Comparison of ENCODE assay signal across 12 mouse cellular contexts in genomic region chr2:119507108-119507507, GRCm38 (mm10). TPM values are rescaled to one million over a fixed set of nuclear protein-coding genes. Genes with fewer than 3 reads are reported as not detected.
DNase-seq lines count a peak whose midpoint lies in the region; ATAC-seq lines count a peak whose summit lies in the region.
"Had no signal": no experiment of that assay in that cellular context is flagged by ENCODE, and none has a peak within 500 bp of the region (broad histone marks: within the 10 kb centered on the region; RNA-seq: fewer than 3 reads in every experiment).

No protein-coding gene starts in this region.

- no peak for ATAC-seq in liver, embryonic 12.5 days
- ATAC-seq: intestine, embryonic 16.5 days had no signal

- H3K9me3 ChIP-seq in liver, embryonic 12.5 days (replicated peaks) = no peaks in the 10 kb centered on the region
- H3K9me3 ChIP-seq in forebrain, embryonic 10.5 days = no peaks in the 10 kb centered on the region
- H3K9me3 ChIP-seq: heart, embryonic 12.5 days; liver, embryonic 13.5 days had no signal

- no peak overlapping the region for H3K4me3 ChIP-seq in liver, embryonic 12.5 days
- H3K4me3 ChIP-seq in forebrain, embryonic 10.5 days = no peak overlapping the region
- H3K4me3 ChIP-seq: heart, embryonic 12.5 days; liver, embryonic 13.5 days had no signal

- no peaks in the 10 kb centered on the region for H3K27me3 ChIP-seq in liver, embryonic 12.5 days (replicated peaks)
- H3K27me3 ChIP-seq in forebrain, embryonic 10.5 days (ENCODE audit: poor library complexity, severe bottlenecking) = no peaks in the 10 kb centered on the region
- H3K27me3 ChIP-seq: heart, embryonic 12.5 days; liver, embryonic 13.5 days had no signal

- no peaks in the 10 kb centered on the region for H3K4me1 ChIP-seq in liver, embryonic 12.5 days
- H3K4me1 ChIP-seq in forebrain, embryonic 10.5 days = no peaks in the 10 kb centered on the region
- H3K4me1 ChIP-seq: heart, embryonic 12.5 days; liver, embryonic 13.5 days had no signal

- H3K9ac ChIP-seq in liver, embryonic 12.5 days = no peak overlapping the region
- H3K9ac ChIP-seq: heart, embryonic 12.5 days; liver, embryonic 13.5 days had no signal

- H3K27ac ChIP-seq in liver, embryonic 12.5 days = no peak overlapping the region
- H3K27ac ChIP-seq in forebrain, embryonic 10.5 days = no peak overlapping the region
- H3K27ac ChIP-seq: liver, embryonic 13.5 days had no signal

- no peaks in the 10 kb centered on the region for H3K36me3 ChIP-seq in liver, embryonic 12.5 days
- no peaks in the 10 kb centered on the region for H3K36me3 ChIP-seq in forebrain, embryonic 10.5 days (replicated peaks)
- H3K36me3 ChIP-seq: heart, embryonic 12.5 days; liver, embryonic 13.5 days had no signal

- DNase-seq in adrenal gland, postnatal 14 days = peak; percentile 24
- no peak for DNase-seq in adrenal gland, adult 18-20 months (ENCODE audit: low spot score in 2 of 2)
- DNase-seq in liver = peak; percentile 17
- peak; percentile 53 for DNase-seq in NIH3T3 (ENCODE audit: low read depth)
- DNase-seq in kidney, postnatal 36 days = peak; percentile 14 to 65
- no peak for DNase-seq in forebrain, embryonic 10.5 days (ENCODE audit: extremely low spot score, low spot score)
- no peak for DNase-seq in left cerebral cortex, postnatal 14 days (ENCODE audit: low spot score in 2 of 2)
- DNase-seq: liver, embryonic 13.5 days; midbrain, embryonic 14.5 days had no signal

- no peak overlapping the region for H3K4me2 ChIP-seq in liver, embryonic 12.5 days
- H3K4me2 ChIP-seq: heart, embryonic 12.5 days; liver, embryonic 13.5 days had no signal

- intact Hi-C loops in left cerebral cortex, postnatal 14 days (cut with DNase I) = no loop called here

RNA-seq across cellular contexts. Expression of gene Ino80, which starts 29.6 kb away (rescaled TPM):
- total RNA-seq in adrenal gland, postnatal 14 days (2021) = 18.6 and 18.9 TPM in 2 replicates
- total RNA-seq in adrenal gland, adult 18-20 months (2021) = 10 to 100 TPM; 20.0 to 22.6 TPM
- polyA plus RNA-seq in liver, embryonic 12.5 days (2016; fragmentation: Nextera tagmentation; extraction: Ambion mirVana) = 2.5 and 2.9 TPM in 2 replicates
- polyA plus RNA-seq in forebrain, embryonic 10.5 days (2016; fragmentation: Nextera tagmentation; extraction: Ambion mirVana) = 4.1 and 4.6 TPM in 2 replicates
- 10 to 100 TPM; 17.9 to 19.5 TPM for total RNA-seq in left cerebral cortex, postnatal 14 days (2021)

RNA-seq across cellular contexts. Expression of gene Exd1, which starts 40.3 kb away (rescaled TPM):
- 0.98 and 1.4 TPM in 2 replicates for total RNA-seq in adrenal gland, postnatal 14 days (2021)
- 1 to 10 TPM; 2.5 to 2.6 TPM for total RNA-seq in adrenal gland, adult 18-20 months (2021)
- 0.07 and 0.17 TPM in 2 replicates for polyA plus RNA-seq in liver, embryonic 12.5 days (2016; fragmentation: Nextera tagmentation; extraction: Ambion mirVana)
- 0.73 and 0.82 TPM in 2 replicates for polyA plus RNA-seq in forebrain, embryonic 10.5 days (2016; fragmentation: Nextera tagmentation; extraction: Ambion mirVana)
- 1 to 10 TPM in 1 of 2 experiments, under 1 TPM in 1; 0.95 to 1.3 TPM for total RNA-seq in left cerebral cortex, postnatal 14 days (2021)

RNA-seq across cellular contexts. Expression of gene Chp1, which starts 40.4 kb away (rescaled TPM):
- total RNA-seq in adrenal gland, postnatal 14 days (2021) = 237 and 265 TPM in 2 replicates
- total RNA-seq in adrenal gland, adult 18-20 months (2021) = 100 to 1,000 TPM; 306 to 408 TPM
- polyA plus RNA-seq in liver, embryonic 12.5 days (2016; fragmentation: Nextera tagmentation; extraction: Ambion mirVana) = 43.4 and 44.1 TPM in 2 replicates
- 50.6 and 51.5 TPM in 2 replicates for polyA plus RNA-seq in forebrain, embryonic 10.5 days (2016; fragmentation: Nextera tagmentation; extraction: Ambion mirVana)
- total RNA-seq in left cerebral cortex, postnatal 14 days (2021) = 100 to 1,000 TPM; 133 to 141 TPM

Comparison
In these comparisons a context has a peak if more than half of its experiments do, and no peak if none do; other contexts are left out.
1. DNase-seq: peak in adrenal gland, postnatal 14 days (single experiment), liver (single experiment), NIH3T3 (single experiment) and kidney, postnatal 36 days (2 of 2); none in adrenal gland, adult 18-20 months (0 of 2), forebrain, embryonic 10.5 days (single experiment) and left cerebral cortex, postnatal 14 days (0 of 2).